Mouse (Mus musculus) gastrocnemius, adult 2 months (tissue): Measurements from ENCODE around the gene Scrn2. TPM values are rescaled to one million over a fixed set of nuclear protein-coding genes. Genes with fewer than 3 reads are reported as not detected.

Source experiments
- DNase-seq: peaks from one replicate; pipeline ENCODE4 v3.0.0; 2022
- H3K27ac ChIP-seq: fragments of 200-600 bp; 2 replicates; pipeline ENCODE4 v1.8.1; 2022; ENCODE audit warnings: mild to moderate bottlenecking
- H3K4me3 ChIP-seq: fragments of 200-600 bp; 2 replicates; pipeline ENCODE4 v1.8.1; 2022; ENCODE audit warnings: mild to moderate bottlenecking, moderate library complexity
- CTCF ChIP-seq: fragments of 200-600 bp; IDR thresholded peaks from 2 replicates; pipeline ENCODE4 v1.8.1; 2022; ENCODE audit warnings: antibody characterized with exemption, mild to moderate bottlenecking, moderate library complexity
- intact Hi-C: fragments of 180-260 bp; cut with DNase I; formaldehyde crosslinking; loops from one replicate; pipeline ENCODE4 v1.15.1; 2025
- total RNA-seq, 2 experiments: library from RNA; stranded (reverse); gene quantifications; 2 replicates each; pipeline ENCODE4 v1.2.3; 2021

Scrn2 gene
- total RNA-seq, 2 experiments from 2014 or later = 10.4 to 11.4 TPM

DNA sequence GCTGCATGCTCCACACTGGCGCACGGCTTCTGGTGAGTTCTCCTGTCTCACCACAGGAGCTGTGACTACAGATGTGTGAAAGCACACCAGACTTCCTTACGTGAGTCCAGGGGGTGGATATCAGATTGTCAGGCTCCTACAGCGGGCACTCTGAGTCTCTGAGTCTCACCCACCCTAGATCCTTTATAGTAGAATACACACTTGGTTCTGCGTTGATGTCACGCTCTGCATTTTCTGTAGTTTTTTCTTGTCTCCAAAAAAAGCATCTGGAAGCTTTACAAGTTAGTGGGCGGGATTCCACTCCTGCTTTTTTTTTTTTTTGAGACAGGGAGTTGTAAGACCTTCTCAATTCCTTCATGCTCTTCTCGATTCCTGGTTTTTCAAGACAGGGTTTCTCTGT, 15.2 kb downstream of the Scrn2 start:
- TF ChIP-seq CTCF = no peak
- Histone ChIP-seq H3K4me3 (no peak overlapping the region), H3K27ac (no peak overlapping the region)
- DNase-seq = no peak
- intact Hi-C loops = no loop called here

GRCm38 (mm10) chr11:97045861-97046260, 16.1 kb downstream of the Scrn2 start:
- peak; percentile 37 for TF ChIP-seq CTCF

GRCm38 (mm10) chr11:97048090-97048650, 18.4 kb downstream of the Scrn2 start:
- DNase-seq = no peak
- TF ChIP-seq CTCF = no peak
- intact Hi-C loops = no loop called here

More at GRCm38 (mm10) chr11:97045861-97046260, 16.1 kb downstream of the Scrn2 start:
- intact Hi-C loops = no loop called here
- DNase-seq = no peak
- Histone ChIP-seq H3K27ac (no peak overlapping the region), H3K4me3 (no peak overlapping the region)

GRCm38 (mm10) chr11:97049492-97050085, 19.9 kb downstream of the Scrn2 start:
- no peak for DNase-seq

More at GRCm38 (mm10) chr11:97048090-97048650, 18.4 kb downstream of the Scrn2 start:
- no peak overlapping the region for H3K4me3 ChIP-seq
- H3K27ac ChIP-seq = no peak overlapping the region

GRCm38 (mm10) chr11:97050216-97050943, 20.6 kb downstream of the Scrn2 start, which contains the start of gene Osbpl7:
Osbpl7 (plus strand) TSS chr11:97050628.
- Histone ChIP-seq H3K4me3 (peak within 1 kb of the TSS; percentile 75), H3K27ac (peak within 1 kb of the TSS; percentile 85)
- DNase-seq = peak; percentile 83
- intact Hi-C loops = no loop called here
- peak; percentile 30; the same call in 1 of the 2 replicates for TF ChIP-seq CTCF

More at GRCm38 (mm10) chr11:97049492-97050085, 19.9 kb downstream of the Scrn2 start:
- no peak for TF ChIP-seq CTCF
- Histone ChIP-seq H3K27ac (peak overlapping the region; percentile 85; the same call in 1 of the 2 replicates), H3K4me3 (no peak overlapping the region)
- intact Hi-C loops = no loop called here

GRCm38 (mm10) chr11:97050944-97051586, 21.3 kb downstream of the Scrn2 start:
- no peak for TF ChIP-seq CTCF
- intact Hi-C loops = no loop called here
- no peak for DNase-seq
- Histone ChIP-seq H3K27ac (peak overlapping the region; percentile 85), H3K4me3 (peak overlapping the region; percentile 75)

DNA sequence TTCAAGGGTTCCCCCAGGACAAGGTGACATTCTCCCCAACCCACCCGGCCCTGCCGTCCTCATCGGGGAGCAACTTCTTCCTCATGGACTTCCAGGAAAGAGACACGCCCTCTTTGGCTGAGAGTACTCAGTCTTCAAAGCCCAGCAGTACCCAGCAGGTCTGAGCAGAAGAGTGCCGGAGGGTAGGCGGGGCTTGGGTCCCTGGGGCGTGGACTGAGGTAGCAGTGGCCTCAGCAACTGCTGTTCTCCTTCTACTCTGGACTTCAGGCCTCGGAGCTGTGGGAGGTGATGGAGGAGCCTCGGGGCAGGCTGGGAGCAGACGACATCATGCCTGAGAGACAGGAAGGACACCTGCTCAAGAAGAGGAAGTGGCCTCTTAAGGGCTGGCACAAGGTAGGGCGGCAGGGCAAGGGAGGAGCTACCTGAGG, 22.5 kb downstream of the Scrn2 start:
- TF ChIP-seq CTCF = no peak
- H3K4me3 ChIP-seq = peak overlapping the region; percentile 75
- intact Hi-C loops = no loop called here

DNA sequence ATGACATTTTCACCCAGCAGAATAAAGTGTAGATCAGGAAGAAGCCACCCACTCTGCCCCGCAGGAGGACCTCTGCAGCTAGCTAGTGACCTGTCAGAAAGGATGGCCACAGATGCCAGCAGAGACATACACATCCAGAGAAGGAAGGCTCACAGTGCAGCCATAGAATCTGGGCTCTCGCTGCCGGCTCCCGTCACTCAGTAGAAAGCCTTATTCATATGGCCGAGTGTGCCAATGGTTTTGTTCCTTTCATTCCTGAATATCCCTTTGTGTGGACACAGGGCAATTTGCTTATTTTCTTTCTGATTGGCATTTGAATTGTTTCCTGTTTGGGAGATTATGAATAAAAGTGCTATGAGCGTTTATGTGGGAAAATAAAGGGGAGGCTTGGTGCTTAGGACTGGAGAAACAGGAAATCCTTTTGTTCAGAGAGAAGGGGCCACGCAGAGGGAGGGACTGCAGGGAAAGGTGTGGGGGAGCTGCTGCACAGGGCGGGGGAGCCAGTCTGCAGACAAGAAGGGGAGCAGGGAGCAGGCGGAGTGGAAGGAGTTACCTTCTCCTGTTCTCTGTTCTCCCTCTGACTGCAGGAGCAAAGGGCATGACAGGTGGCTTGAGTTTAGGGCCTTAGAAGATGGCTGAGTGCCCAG, 33.7 kb downstream of the Scrn2 start:
- Histone ChIP-seq H3K27ac (no peak overlapping the region), H3K4me3 (no peak overlapping the region)
- intact Hi-C loops = no loop called here
- DNase-seq = no peak
- no peak for TF ChIP-seq CTCF

More for the DNA sequence above, 22.5 kb downstream of the Scrn2 start:
- H3K27ac ChIP-seq = no peak overlapping the region
- no peak for DNase-seq

GRCm38 (mm10) chr11:97063921-97064295, 34.2 kb downstream of the Scrn2 start:
- TF ChIP-seq CTCF = peak; percentile 30; the same call in 1 of the 2 replicates
- no peak for DNase-seq
- intact Hi-C loops = no loop called here
- H3K27ac ChIP-seq = no peak overlapping the region
- no peak overlapping the region for H3K4me3 ChIP-seq

DNA sequence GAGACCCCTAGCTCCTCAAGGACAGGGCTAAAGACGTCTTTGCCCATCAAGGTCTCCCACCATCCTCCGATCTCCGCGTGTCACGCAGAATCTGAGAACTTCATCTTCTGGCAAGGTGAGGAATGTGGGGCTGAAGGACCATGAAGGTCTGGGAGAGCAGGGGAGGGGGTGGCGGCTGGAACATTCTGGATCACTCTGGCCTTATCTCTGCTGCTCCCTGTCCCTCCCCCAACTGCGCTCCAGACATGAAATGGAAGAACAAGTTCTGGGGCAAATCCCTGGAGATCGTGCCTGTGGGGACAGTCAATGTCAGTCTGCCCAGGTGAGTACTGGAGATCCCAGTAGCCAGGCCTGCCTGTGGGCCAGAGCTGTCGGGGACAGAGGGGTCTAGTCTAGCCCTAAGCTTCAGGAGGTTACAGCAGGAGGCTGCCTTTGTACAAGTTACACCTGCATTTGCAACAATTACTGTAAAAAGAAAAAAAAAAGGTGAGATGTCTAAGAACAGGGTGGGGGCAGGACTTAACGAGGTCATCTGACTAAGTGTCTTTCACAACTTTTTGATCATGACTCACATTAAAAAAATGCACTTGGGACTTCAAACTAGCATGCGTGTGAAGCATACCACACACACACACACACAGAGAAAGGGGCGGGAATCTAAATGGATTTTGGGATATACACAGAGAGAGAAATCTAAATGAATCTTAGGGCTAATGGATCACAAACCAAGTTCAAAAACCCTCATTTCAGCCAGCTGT, 36.0 kb downstream of the Scrn2 start:
- no peak overlapping the region for H3K27ac ChIP-seq
- no peak overlapping the region for H3K4me3 ChIP-seq
- intact Hi-C loops = no loop called here
- TF ChIP-seq CTCF = no peak
- DNase-seq = no peak

DNA sequence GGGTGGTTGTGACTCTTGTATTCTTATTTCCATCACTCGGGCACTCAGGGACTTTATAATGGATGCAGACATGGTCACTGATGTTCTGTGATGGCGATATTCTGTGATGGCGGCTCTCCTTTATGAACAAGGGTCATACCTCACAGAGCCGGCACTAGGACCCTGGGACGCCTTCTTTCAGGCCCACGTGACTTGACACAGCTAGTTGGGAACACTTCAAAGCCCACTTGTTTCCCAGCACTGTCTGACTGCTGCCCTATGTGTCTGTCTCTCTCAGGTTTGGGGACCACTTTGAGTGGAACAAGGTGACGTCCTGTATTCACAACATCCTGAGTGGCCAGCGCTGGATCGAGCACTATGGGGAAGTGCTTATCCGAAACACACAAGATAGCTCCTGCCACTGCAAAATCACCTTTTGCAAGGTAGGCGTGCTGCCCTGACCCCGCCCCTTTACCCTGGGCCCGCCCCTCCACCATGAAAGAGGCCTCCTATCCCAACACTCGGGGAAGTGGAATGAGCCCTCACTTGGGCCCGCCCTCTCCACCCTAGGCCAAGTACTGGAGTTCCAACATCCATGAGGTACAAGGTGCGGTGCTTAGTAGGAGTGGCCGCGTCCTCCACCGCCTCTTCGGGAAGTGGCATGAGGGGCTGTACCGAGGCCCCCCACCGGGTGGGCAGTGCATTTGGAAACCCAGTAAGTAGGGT, 37.1 kb downstream of the Scrn2 start:
- intact Hi-C loops = no loop called here
- no peak overlapping the region for H3K4me3 ChIP-seq
- no peak overlapping the region for H3K27ac ChIP-seq
- TF ChIP-seq CTCF = no peak
- no peak for DNase-seq
